Mouse (Mus musculus): ENCODE results near the gene Tmem132b. TPM values are rescaled to one million over a fixed set of nuclear protein-coding genes. Genes with fewer than 3 reads are reported as not detected.

The Tmem132b gene
- polyA plus RNA-seq, 1 experiment from 2014 or later = 0.03 TPM

DNA sequence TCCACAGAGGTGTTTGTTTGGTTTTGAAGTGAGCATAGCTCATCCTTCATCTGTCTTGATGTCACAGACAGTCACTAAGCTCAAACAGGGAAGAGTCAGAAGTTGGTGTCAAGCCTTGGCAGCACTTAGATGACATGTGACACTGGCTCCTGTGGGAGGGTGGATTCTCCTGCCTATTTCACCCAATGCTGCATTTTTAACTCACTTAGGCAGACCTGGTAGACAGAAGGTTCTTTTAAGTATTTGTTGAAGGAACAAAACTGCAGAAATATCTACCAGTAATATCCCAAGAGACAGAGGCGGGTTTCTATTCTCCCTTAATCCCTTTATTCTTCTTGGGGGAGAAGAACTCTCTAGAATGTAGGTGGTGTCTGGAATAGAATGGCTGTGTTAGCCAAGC, 226.9 kb downstream of the Tmem132b start:
- H3K4me3 ChIP-seq (ENCODE audit: low read depth, low read length) = no peak overlapping the region
- no peaks in the 10 kb centered on the region for H3K27me3 ChIP-seq (ENCODE audit: control insufficient read depth, insufficient read depth, low read length)
- 68% methylated on average over 1 of the region's 1 CpGs for WGBS (ENCODE audit: insufficient replicate concordance)
- no peak for ATAC-seq (replicated peaks; ENCODE audit: insufficient number of reproducible peaks, low FRiP score, low TSS enrichment)
- no peaks in the 10 kb centered on the region for H3K9me3 ChIP-seq (replicated peaks; ENCODE audit: control insufficient read depth, low read length)
- no peak overlapping the region for H3K4me2 ChIP-seq
- H3K36me3 ChIP-seq (ENCODE audit: control insufficient read depth, insufficient read depth, low read length) = no peaks in the 10 kb centered on the region
- H3K4me1 ChIP-seq (ENCODE audit: control insufficient read depth, insufficient read depth, low read length) = no peaks in the 10 kb centered on the region
- H3K9ac ChIP-seq (ENCODE audit: low read depth, low read length) = no peak overlapping the region
- H3K27ac ChIP-seq (ENCODE audit: low read depth, low read length) = no peak overlapping the region

DNA sequence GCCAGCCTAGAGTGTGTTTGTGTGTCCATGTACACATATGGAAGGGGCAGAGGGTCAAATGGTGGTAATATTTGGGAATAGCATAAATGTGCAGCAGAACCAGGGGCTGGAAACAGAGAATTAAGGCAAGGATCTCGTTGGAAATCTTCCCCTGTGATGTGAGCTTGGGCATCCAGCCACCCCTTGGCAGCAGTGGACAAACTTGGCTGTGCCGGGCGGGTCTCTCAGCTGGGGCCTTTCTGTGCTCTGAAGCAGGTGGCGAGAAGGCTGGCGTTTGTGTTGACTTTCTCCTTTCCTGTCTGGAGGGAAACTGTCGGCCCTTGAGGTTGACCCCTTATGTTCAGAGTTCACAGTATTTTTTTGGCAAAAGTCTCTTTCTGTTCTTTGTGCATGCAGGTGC, 235.4 kb downstream of the Tmem132b start:
- no peak overlapping the region for H3K4me2 ChIP-seq
- no peak overlapping the region for H3K4me3 ChIP-seq (ENCODE audit: low read depth, low read length)
- no peak overlapping the region for H3K9ac ChIP-seq (ENCODE audit: low read depth, low read length)
- no peaks in the 10 kb centered on the region for H3K4me1 ChIP-seq (ENCODE audit: control insufficient read depth, insufficient read depth, low read length)
- no peaks in the 10 kb centered on the region for H3K27me3 ChIP-seq (ENCODE audit: control insufficient read depth, insufficient read depth, low read length)
- H3K9me3 ChIP-seq (replicated peaks; ENCODE audit: control insufficient read depth, low read length) = peaks cover 5% of the 10 kb centered on the region; the same call in 1 of the 2 replicates
- WGBS (ENCODE audit: insufficient replicate concordance) = 73% methylated on average over 6 of the region's 6 CpGs
- no peak overlapping the region for H3K27ac ChIP-seq (ENCODE audit: low read depth, low read length)
- no peaks in the 10 kb centered on the region for H3K36me3 ChIP-seq (ENCODE audit: control insufficient read depth, insufficient read depth, low read length)
- ATAC-seq (replicated peaks; ENCODE audit: insufficient number of reproducible peaks, low FRiP score, low TSS enrichment) = no peak

DNA sequence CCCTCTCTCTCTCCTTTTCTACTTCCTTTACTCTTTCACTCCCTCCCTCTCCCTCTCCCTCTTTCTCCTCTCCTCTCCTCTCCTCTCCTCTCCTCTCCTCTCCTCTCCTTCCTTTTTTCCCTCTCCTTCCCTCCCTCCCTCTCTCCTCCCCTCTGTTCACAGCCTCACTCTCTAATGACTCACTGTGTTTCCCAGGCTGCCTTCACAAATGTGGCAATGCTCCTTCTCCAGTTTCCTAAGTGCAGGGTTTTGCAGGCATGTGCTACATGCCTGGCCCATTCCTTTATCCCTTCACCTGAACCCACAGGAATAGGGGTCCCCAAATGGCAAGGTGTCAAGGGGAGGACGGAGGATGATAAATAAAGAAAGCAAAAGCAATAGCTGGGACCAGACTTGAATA, 236.4 kb downstream of the Tmem132b start:
- 59% methylated on average over 1 of the region's 1 CpGs for WGBS (ENCODE audit: insufficient replicate concordance)

DNA sequence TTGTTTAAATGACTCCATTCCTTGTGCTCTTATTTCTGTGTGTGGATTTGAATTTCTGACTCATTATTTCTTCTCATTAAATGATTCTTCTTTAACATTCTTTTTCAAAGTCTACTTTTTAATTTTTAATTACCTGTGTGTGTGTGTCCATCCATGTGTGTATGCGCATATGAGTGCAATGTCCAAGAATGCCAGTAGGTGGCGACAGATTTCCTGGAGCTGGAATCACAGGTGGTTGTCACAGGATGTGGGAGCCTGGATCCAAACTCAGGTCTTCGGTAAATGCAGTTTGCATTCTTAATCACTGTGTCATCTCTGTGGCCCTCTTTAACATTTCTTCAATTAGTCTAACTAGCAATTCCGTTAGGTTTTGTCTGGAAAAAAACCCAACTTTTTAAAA, 240.7 kb downstream of the Tmem132b start:
- no peak overlapping the region for H3K27ac ChIP-seq (ENCODE audit: low read depth, low read length)
- H3K36me3 ChIP-seq (ENCODE audit: control insufficient read depth, insufficient read depth, low read length) = no peaks in the 10 kb centered on the region
- no peak for ATAC-seq (replicated peaks; ENCODE audit: insufficient number of reproducible peaks, low FRiP score, low TSS enrichment)
- H3K27me3 ChIP-seq (ENCODE audit: control insufficient read depth, insufficient read depth, low read length) = no peaks in the 10 kb centered on the region
- H3K4me1 ChIP-seq (ENCODE audit: control insufficient read depth, insufficient read depth, low read length) = no peaks in the 10 kb centered on the region
- H3K4me3 ChIP-seq (ENCODE audit: low read depth, low read length) = no peak overlapping the region
- H3K9ac ChIP-seq (ENCODE audit: low read depth, low read length) = no peak overlapping the region
- no peak overlapping the region for H3K4me2 ChIP-seq
- H3K9me3 ChIP-seq (replicated peaks; ENCODE audit: control insufficient read depth, low read length) = peaks cover 15% of the 10 kb centered on the region; the same call in 1 of the 2 replicates
- 85% methylated on average over 4 of the region's 4 CpGs for WGBS (ENCODE audit: insufficient replicate concordance)

More for the DNA sequence above, 236.4 kb downstream of the Tmem132b start:
- Histone ChIP-seq H3K36me3 (ENCODE audit: control insufficient read depth, insufficient read depth, low read length) (no peaks in the 10 kb centered on the region), H3K9ac (ENCODE audit: low read depth, low read length) (no peak overlapping the region), H3K4me3 (ENCODE audit: low read depth, low read length) (no peak overlapping the region), H3K27me3 (ENCODE audit: control insufficient read depth, insufficient read depth, low read length) (no peaks in the 10 kb centered on the region), H3K4me2 (no peak overlapping the region), H3K27ac (ENCODE audit: low read depth, low read length) (no peak overlapping the region), H3K4me1 (ENCODE audit: control insufficient read depth, insufficient read depth, low read length) (no peaks in the 10 kb centered on the region), H3K9me3 (replicated peaks; ENCODE audit: control insufficient read depth, low read length) (peaks cover 7% of the 10 kb centered on the region; the same call in 1 of the 2 replicates)
- no peak for ATAC-seq (replicated peaks; ENCODE audit: insufficient number of reproducible peaks, low FRiP score, low TSS enrichment)

DNA sequence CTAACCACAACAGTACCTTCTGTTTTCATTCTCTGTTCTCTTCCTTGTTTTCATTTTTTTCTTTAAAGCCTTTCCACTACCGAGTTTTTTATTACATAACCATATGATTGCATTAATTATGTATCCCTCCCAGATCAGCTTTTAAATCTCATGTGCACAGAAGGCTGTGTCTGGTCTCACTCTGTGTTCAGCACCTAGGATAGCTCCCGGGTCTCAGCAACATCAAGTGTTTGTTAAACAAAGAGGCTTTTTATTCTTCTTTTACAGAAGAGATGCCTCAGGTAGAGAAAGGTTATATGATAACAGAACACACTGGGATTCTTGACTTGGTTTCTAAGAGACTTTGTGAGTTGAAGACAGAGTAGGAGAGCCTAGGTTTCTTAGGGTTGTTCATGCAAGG, 241.2 kb downstream of the Tmem132b start:
- ATAC-seq (replicated peaks; ENCODE audit: insufficient number of reproducible peaks, low FRiP score, low TSS enrichment) = no peak
- H3K36me3 ChIP-seq (ENCODE audit: control insufficient read depth, insufficient read depth, low read length) = no peaks in the 10 kb centered on the region
- H3K4me3 ChIP-seq (ENCODE audit: low read depth, low read length) = no peak overlapping the region
- H3K4me1 ChIP-seq (ENCODE audit: control insufficient read depth, insufficient read depth, low read length) = no peaks in the 10 kb centered on the region
- WGBS (ENCODE audit: insufficient replicate concordance) = 45% methylated on average over 2 of the region's 2 CpGs
- H3K27ac ChIP-seq (ENCODE audit: low read depth, low read length) = no peak overlapping the region
- H3K4me2 ChIP-seq = no peak overlapping the region
- H3K9ac ChIP-seq (ENCODE audit: low read depth, low read length) = no peak overlapping the region
- peaks cover 15% of the 10 kb centered on the region; the same call in 1 of the 2 replicates for H3K9me3 ChIP-seq (replicated peaks; ENCODE audit: control insufficient read depth, low read length)
- H3K27me3 ChIP-seq (ENCODE audit: control insufficient read depth, insufficient read depth, low read length) = no peaks in the 10 kb centered on the region

DNA sequence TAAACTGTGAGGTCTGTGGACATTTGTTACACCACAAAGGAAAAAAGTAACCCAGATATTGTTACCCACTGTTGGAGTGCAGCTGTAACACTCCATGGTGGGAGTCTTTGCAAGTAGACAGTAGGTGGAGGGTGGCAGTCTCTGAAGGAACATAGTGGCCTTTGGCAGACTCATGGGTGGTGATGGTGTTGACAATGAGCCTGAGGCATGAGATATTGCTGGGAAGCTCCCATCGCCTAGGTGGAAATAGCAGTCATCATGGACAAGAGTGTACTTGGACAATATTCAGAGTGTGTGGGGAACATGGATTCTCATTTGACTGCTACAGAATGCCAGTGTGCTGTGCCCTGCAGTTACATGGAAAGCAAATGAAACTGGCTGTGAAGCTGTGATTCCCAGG, 248.8 kb downstream of the Tmem132b start:
- H3K27me3 ChIP-seq (ENCODE audit: control insufficient read depth, insufficient read depth, low read length) = no peaks in the 10 kb centered on the region
- no peak overlapping the region for H3K4me2 ChIP-seq
- no peak for ATAC-seq (replicated peaks; ENCODE audit: insufficient number of reproducible peaks, low FRiP score, low TSS enrichment)
- no peaks in the 10 kb centered on the region for H3K36me3 ChIP-seq (ENCODE audit: control insufficient read depth, insufficient read depth, low read length)
- WGBS (ENCODE audit: insufficient replicate concordance) = 76% methylated on average over 1 of the region's 1 CpGs
- peaks cover 8% of the 10 kb centered on the region; the same call in 1 of the 2 replicates for H3K9me3 ChIP-seq (replicated peaks; ENCODE audit: control insufficient read depth, low read length)
- H3K4me1 ChIP-seq (ENCODE audit: control insufficient read depth, insufficient read depth, low read length) = no peaks in the 10 kb centered on the region
- no peak overlapping the region for H3K4me3 ChIP-seq (ENCODE audit: low read depth, low read length)
- H3K27ac ChIP-seq (ENCODE audit: low read depth, low read length) = no peak overlapping the region
- no peak overlapping the region for H3K9ac ChIP-seq (ENCODE audit: low read depth, low read length)

DNA sequence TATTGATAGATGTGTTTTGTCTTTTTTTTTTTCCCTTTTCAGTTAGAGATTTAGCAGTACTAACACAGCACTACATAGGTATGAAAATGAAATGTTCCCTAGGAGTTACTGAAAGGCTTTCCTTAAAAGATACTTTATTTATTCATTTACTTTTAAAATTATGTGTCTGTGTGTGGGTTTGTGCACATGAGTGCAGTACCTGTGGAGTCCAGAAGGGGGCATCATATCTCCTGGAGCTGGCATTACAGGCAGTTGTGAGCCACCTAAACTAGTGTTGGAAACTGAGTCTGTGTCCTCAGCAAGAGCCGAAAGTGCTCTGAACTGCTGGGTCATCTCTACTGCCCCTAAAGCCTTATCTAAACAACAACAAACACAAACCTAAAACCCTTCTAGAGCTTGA, 261.1 kb downstream of the Tmem132b start:
- no peak overlapping the region for H3K27ac ChIP-seq (ENCODE audit: low read depth, low read length)
- H3K27me3 ChIP-seq (ENCODE audit: control insufficient read depth, insufficient read depth, low read length) = no peaks in the 10 kb centered on the region
- no peaks in the 10 kb centered on the region for H3K4me1 ChIP-seq (ENCODE audit: control insufficient read depth, insufficient read depth, low read length)
- peaks cover 4% of the 10 kb centered on the region; the same call in 1 of the 2 replicates for H3K9me3 ChIP-seq (replicated peaks; ENCODE audit: control insufficient read depth, low read length)
- ATAC-seq (replicated peaks; ENCODE audit: insufficient number of reproducible peaks, low FRiP score, low TSS enrichment) = no peak
- no peak overlapping the region for H3K4me2 ChIP-seq
- no peak overlapping the region for H3K4me3 ChIP-seq (ENCODE audit: low read depth, low read length)
- no peak overlapping the region for H3K9ac ChIP-seq (ENCODE audit: low read depth, low read length)
- 84% methylated on average over 1 of the region's 1 CpGs for WGBS (ENCODE audit: insufficient replicate concordance)
- H3K36me3 ChIP-seq (ENCODE audit: control insufficient read depth, insufficient read depth, low read length) = no peaks in the 10 kb centered on the region

DNA sequence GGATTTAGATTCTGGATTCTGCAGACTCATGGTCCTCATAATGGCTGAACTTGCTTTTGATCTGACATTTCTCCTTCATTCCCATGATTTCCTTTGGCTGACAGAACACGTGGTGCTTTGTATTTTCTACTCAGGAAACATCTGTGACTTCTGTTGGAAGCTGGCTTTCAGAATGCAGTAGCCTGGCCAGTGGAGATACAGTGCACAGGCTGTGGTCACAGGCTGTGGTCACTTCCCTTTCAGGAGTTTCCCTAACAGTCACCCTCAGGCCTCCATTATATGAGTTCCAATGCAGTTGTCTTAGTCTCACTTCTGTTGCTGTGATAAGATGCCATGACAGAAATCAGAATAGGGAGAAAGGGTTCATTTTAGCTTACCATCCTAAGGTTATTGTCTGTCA, 262.7 kb downstream of the Tmem132b start:
- 45% methylated on average over 1 of the region's 1 CpGs for WGBS (ENCODE audit: insufficient replicate concordance)
- H3K36me3 ChIP-seq (ENCODE audit: control insufficient read depth, insufficient read depth, low read length) = no peaks in the 10 kb centered on the region
- H3K9me3 ChIP-seq (replicated peaks; ENCODE audit: control insufficient read depth, low read length) = peaks cover 2% of the 10 kb centered on the region; the same call in 1 of the 2 replicates
- H3K4me3 ChIP-seq (ENCODE audit: low read depth, low read length) = no peak overlapping the region
- no peaks in the 10 kb centered on the region for H3K27me3 ChIP-seq (ENCODE audit: control insufficient read depth, insufficient read depth, low read length)
- H3K4me2 ChIP-seq = no peak overlapping the region
- H3K27ac ChIP-seq (ENCODE audit: low read depth, low read length) = no peak overlapping the region
- no peak overlapping the region for H3K9ac ChIP-seq (ENCODE audit: low read depth, low read length)
- H3K4me1 ChIP-seq (ENCODE audit: control insufficient read depth, insufficient read depth, low read length) = no peaks in the 10 kb centered on the region
- ATAC-seq (replicated peaks; ENCODE audit: insufficient number of reproducible peaks, low FRiP score, low TSS enrichment) = no peak

DNA sequence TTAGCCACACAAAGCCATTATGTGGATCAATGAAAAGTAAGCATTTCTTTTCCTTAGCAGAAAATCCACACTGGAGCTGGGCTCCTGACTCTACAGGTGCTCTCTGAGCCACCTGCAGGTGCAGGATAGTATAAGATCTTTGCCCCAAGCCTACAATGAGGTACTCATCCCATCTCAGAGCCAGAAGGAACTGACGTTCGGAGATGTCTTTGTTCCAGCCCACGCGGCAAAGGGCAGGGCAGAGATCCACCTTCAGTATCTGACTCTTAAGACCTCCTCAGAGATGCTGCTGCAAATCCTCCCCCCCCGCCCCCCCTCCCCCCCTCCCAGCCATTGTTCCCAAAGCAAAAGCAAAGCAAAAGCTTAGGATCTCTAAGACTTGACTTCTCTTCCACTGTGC, 268.0 kb downstream of the Tmem132b start:
- Histone ChIP-seq H3K27ac (ENCODE audit: low read depth, low read length) (no peak overlapping the region), H3K9ac (ENCODE audit: low read depth, low read length) (no peak overlapping the region), H3K4me1 (ENCODE audit: control insufficient read depth, insufficient read depth, low read length) (no peaks in the 10 kb centered on the region), H3K27me3 (ENCODE audit: control insufficient read depth, insufficient read depth, low read length) (no peaks in the 10 kb centered on the region), H3K4me3 (ENCODE audit: low read depth, low read length) (no peak overlapping the region), H3K9me3 (replicated peaks; ENCODE audit: control insufficient read depth, low read length) (no peaks in the 10 kb centered on the region; the same call in 1 of the 2 replicates), H3K36me3 (ENCODE audit: control insufficient read depth, insufficient read depth, low read length) (no peaks in the 10 kb centered on the region), H3K4me2 (no peak overlapping the region)
- no peak for ATAC-seq (replicated peaks; ENCODE audit: insufficient number of reproducible peaks, low FRiP score, low TSS enrichment)
- WGBS (ENCODE audit: insufficient replicate concordance) = 48% methylated on average over 5 of the region's 5 CpGs
